Mouse (Mus musculus) central nervous system, embryonic 18 days (tissue): ENCODE results near the gene A930009A15Rik. TPM values are rescaled to one million over a fixed set of nuclear protein-coding genes. Genes with fewer than 3 reads are reported as not detected.

ENCODE experiments used
- polyA plus RNA-seq: library from polyadenylated mRNA; depleted of rRNA; stranded (reverse); fragments of >200 nt; gene quantifications from 2 replicates; pipeline ENCODE4 v1.2.3, GENCODE M21; 2012; rRNA removed

The A930009A15Rik gene
- 0.31 and 0.43 TPM in 2 replicates for polyA plus RNA-seq

DNA sequence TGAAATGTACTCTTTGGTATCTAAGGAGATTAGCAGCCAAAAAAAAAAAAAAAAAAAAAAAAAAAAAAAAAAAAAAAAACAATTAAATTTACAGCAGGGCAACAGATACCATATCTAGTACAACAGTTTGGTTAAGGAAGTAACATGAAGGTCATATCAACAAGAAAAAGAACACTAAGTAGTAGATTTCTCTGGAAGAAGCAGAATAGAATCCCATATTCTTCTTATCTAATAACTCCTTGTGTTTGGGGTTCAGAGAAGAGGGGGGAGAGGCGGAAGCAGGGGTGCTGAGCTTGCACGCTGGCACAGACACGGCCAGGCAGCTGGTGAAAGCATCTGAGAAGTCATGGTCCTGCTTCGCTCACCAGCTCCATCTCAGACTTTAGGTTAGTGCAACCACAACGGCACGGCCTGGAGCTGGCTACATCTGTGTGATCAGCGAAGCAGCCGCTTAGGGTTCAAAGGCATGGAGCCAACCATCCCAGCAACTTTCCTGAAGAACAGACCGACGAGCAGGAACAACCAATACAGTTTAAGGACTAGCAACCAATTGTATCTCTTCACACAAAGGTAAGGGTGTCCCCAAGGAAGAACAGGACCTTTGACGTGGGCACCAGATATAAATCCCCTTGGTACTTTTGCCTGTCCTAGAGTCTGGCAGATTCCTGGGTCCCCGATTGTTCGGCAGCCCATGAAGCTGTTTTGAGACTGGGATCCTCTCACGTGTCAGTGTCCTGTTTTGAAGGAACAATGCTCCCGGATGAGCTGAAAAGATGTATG lies at the start of gene A930009A15Rik:
A930009A15Rik (plus strand) TSS at position 275 of the 780 bp plus-strand sequence.

DNA sequence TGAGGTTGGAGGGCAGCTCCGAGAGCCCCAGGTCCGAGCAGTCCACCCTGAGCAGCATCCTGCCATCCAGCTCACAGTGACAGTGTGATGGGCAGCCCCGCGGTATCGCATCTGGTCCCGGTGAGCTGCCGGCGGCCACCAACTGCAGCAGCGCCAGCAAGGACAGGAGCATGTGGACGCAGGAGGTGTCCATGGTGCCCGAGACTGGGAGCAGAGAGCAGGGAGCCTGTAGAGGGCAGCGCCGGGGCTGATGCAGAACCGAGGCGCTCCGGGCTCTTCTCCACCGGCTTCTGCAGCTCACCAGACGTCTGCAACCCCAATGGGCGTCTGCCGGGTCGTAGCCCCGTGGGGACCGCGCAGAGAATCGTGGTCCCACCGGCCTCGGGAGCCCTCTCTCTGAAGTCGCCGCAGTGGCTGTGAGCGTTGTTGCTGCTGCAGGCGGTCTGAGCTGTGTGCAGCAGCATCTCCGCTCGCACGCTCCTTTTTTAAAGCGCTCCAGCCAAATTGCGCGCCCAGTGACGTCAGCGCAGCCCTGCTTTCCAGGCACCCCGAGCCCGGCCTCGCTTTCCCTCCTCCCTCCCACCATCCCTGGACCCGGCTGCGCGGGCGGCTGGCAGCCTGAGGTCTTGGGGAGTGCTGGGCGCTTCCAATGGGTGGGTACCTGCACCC lies 17.6 kb downstream of the A930009A15Rik start, which contains the start of gene Lgr5:
Lgr5 (minus strand) TSS at position 480 of the 669 bp plus-strand sequence.

Other genes with a start within 250 kb of the A930009A15Rik start
- 30.8 and 33.6 TPM in 2 replicates for gene Tmem19, start 207.5 kb upstream of the A930009A15Rik start, polyA plus RNA-seq
- 15.4 and 16.5 TPM in 2 replicates for gene Thap2, start 185.5 kb upstream of the A930009A15Rik start, polyA plus RNA-seq
- gene Zfc3h1, start 185.0 kb upstream of the A930009A15Rik start, polyA plus RNA-seq = 110 and 116 TPM in 2 replicates
- gene Lgr5, start 17.8 kb downstream of the A930009A15Rik start, polyA plus RNA-seq = 1.6 and 1.8 TPM in 2 replicates
- 1.0 TPM in 2 replicates for gene Tspan8, start 246.8 kb downstream of the A930009A15Rik start, polyA plus RNA-seq